ENCODE assay signal across 8 mouse cellular contexts in genomic region chr3:98067413-98067812, GRCm38 (mm10). TPM values are rescaled to one million over a fixed set of nuclear protein-coding genes. Genes with fewer than 3 reads are reported as not detected.
DNase-seq lines count a peak whose midpoint lies in the region; ATAC-seq and TF ChIP-seq lines count a peak whose summit lies in the region.
"Had no signal": no experiment of that assay in that cellular context is flagged by ENCODE, and none has a peak within 500 bp of the region (broad histone marks: within the 10 kb centered on the region; RNA-seq: fewer than 3 reads in every experiment).

No protein-coding gene starts in this region.

- H3K36me3 ChIP-seq in heart, postnatal 0 days (replicated peaks; ENCODE audit: control insufficient read depth, insufficient read depth, low read length) = peaks cover 15% of the 10 kb centered on the region
- H3K36me3 ChIP-seq in lung, postnatal 0 days (ENCODE audit: insufficient read depth, low read length) = no peaks in the 10 kb centered on the region
- H3K36me3 ChIP-seq in embryonic facial prominence, embryonic 15.5 days = peaks cover 14% of the 10 kb centered on the region
- peaks cover 15% of the 10 kb centered on the region for H3K36me3 ChIP-seq in stomach, embryonic 14.5 days (ENCODE audit: control insufficient read depth, insufficient read depth, low read length)

- H3K27me3 ChIP-seq in heart, postnatal 0 days (ENCODE audit: control insufficient read depth, insufficient read depth, low read length) = no peaks in the 10 kb centered on the region
- H3K27me3 ChIP-seq in lung, postnatal 0 days (replicated peaks; ENCODE audit: insufficient read depth, low read length) = no peaks in the 10 kb centered on the region
- H3K27me3 ChIP-seq in embryonic facial prominence, embryonic 15.5 days = no peaks in the 10 kb centered on the region
- no peaks in the 10 kb centered on the region for H3K27me3 ChIP-seq in stomach, embryonic 14.5 days (ENCODE audit: control insufficient read depth, insufficient read depth, low read length)

- 40% methylated on average over 3 of the region's 3 CpGs for WGBS in heart, postnatal 0 days
- WGBS in lung, postnatal 0 days = 53% methylated on average over 3 of the region's 3 CpGs
- 35% methylated on average over 3 of the region's 3 CpGs for WGBS in embryonic facial prominence, embryonic 15.5 days
- 64% methylated on average over 3 of the region's 3 CpGs for WGBS in stomach, embryonic 14.5 days

- no peak overlapping the region for H3K9ac ChIP-seq in heart, postnatal 0 days (replicated peaks; ENCODE audit: low read depth, low read length)
- no peak overlapping the region for H3K9ac ChIP-seq in lung, postnatal 0 days (replicated peaks; ENCODE audit: low read depth)
- H3K9ac ChIP-seq in embryonic facial prominence, embryonic 15.5 days = no peak overlapping the region
- H3K9ac ChIP-seq in stomach, embryonic 14.5 days (replicated peaks; ENCODE audit: low read depth, low read length) = no peak overlapping the region

- H3K4me3 ChIP-seq in heart, postnatal 0 days (ENCODE audit: low read depth, low read length) = no peak overlapping the region
- no peak overlapping the region for H3K4me3 ChIP-seq in lung, postnatal 0 days (ENCODE audit: low read depth, low read length)
- H3K4me3 ChIP-seq in embryonic facial prominence, embryonic 15.5 days (replicated peaks) = no peak overlapping the region
- H3K4me3 ChIP-seq in stomach, embryonic 14.5 days (ENCODE audit: low read depth, low read length) = no peak overlapping the region

- H3K4me1 ChIP-seq in heart, postnatal 0 days (ENCODE audit: control insufficient read depth, insufficient read depth) = peaks cover 26% of the 10 kb centered on the region
- H3K4me1 ChIP-seq in lung, postnatal 0 days (ENCODE audit: insufficient read depth, low read depth, low read length) = peaks cover 18% of the 10 kb centered on the region; the same call in 1 of the 2 replicates
- peaks cover 63% of the 10 kb centered on the region for H3K4me1 ChIP-seq in embryonic facial prominence, embryonic 15.5 days
- peaks cover 29% of the 10 kb centered on the region for H3K4me1 ChIP-seq in stomach, embryonic 14.5 days (ENCODE audit: control insufficient read depth, insufficient read depth, low read length)

- no peak for TF ChIP-seq EP300 in heart, postnatal 0 days (IDR thresholded peaks at IDR 0.05; ENCODE audit: low read depth)
- no peak for TF ChIP-seq EP300 in lung, postnatal 0 days (IDR thresholded peaks at IDR 0.05)

- no peak overlapping the region for H3K4me2 ChIP-seq in heart, postnatal 0 days (ENCODE audit: low read depth, low read length)
- H3K4me2 ChIP-seq in lung, postnatal 0 days (replicated peaks; ENCODE audit: low read depth, low read length) = no peak overlapping the region
- H3K4me2 ChIP-seq in embryonic facial prominence, embryonic 15.5 days (replicated peaks) = no peak overlapping the region; the same call in 1 of the 2 replicates
- H3K4me2 ChIP-seq in stomach, embryonic 14.5 days (replicated peaks; ENCODE audit: low read depth, low read length) = no peak overlapping the region

- no peaks in the 10 kb centered on the region for H3K9me3 ChIP-seq in heart, postnatal 0 days (replicated peaks; ENCODE audit: control insufficient read depth, low read length)
- no peaks in the 10 kb centered on the region for H3K9me3 ChIP-seq in lung, postnatal 0 days (ENCODE audit: low read length)
- no peaks in the 10 kb centered on the region for H3K9me3 ChIP-seq in embryonic facial prominence, embryonic 15.5 days (replicated peaks)
- H3K9me3 ChIP-seq in stomach, embryonic 14.5 days (ENCODE audit: control insufficient read depth, low read depth, low read length) = no peaks in the 10 kb centered on the region

- peak overlapping the region; percentile 67 for H3K27ac ChIP-seq in heart, postnatal 0 days (ENCODE audit: low read depth)
- no peak overlapping the region for H3K27ac ChIP-seq in lung, postnatal 0 days (ENCODE audit: low read length)
- H3K27ac ChIP-seq in embryonic facial prominence, embryonic 15.5 days (replicated peaks) = peak overlapping the region; percentile 87
- H3K27ac ChIP-seq in stomach, embryonic 14.5 days (ENCODE audit: low read length) = peak overlapping the region; percentile 78

- TF ChIP-seq CTCF in heart, postnatal 0 days (IDR thresholded peaks at IDR 0.05; ENCODE audit: low read depth) = no peak
- TF ChIP-seq CTCF in lung, postnatal 0 days (IDR thresholded peaks at IDR 0.05) = no peak

- peak; percentile 60; the same call in 1 of the 2 replicates for ATAC-seq in heart, postnatal 0 days (ENCODE audit: insufficient read depth, low read depth)
- ATAC-seq in lung, postnatal 0 days = no peak
- no peak for ATAC-seq in embryonic facial prominence, embryonic 15.5 days (ENCODE audit: insufficient number of reproducible peaks, low FRiP score, low TSS enrichment, low read depth)
- ATAC-seq in stomach, embryonic 14.5 days (ENCODE audit: insufficient number of reproducible peaks, insufficient read depth, low FRiP score, low read depth) = no peak

- no peak for DNase-seq in heart, postnatal 0 days (ENCODE audit: low spot score)
- DNase-seq in heart, adult 8-10 months (ENCODE audit: low spot score) = no peak
- peak; percentile 71 for DNase-seq in lung, postnatal 0 days (ENCODE audit: low spot score)
- no peak for DNase-seq in lung, postnatal 36 days
- no peak for DNase-seq in spleen, adult 18-20 months
- DNase-seq: kidney, adult 18-20 months had no signal

RNA-seq across cellular contexts. Expression of gene Notch2, which starts 54.1 kb away (rescaled TPM):
- 40.2 and 53.7 TPM in 2 replicates for total RNA-seq in heart, postnatal 0 days (2014; rRNA removed; ENCODE audit: low replicate concordance)
- polyA plus RNA-seq in heart, postnatal 0 days (2015; fragmentation: Nextera tagmentation; extraction: Ambion mirVana) = 5.5 and 6.0 TPM in 2 replicates
- total RNA-seq in heart, adult 8-10 months (2022) = 10 to 100 TPM; 15.1 to 20.0 (median 15.4) TPM
- 18.3 and 20.1 TPM in 2 replicates for polyA plus RNA-seq in lung, postnatal 0 days (2015; fragmentation: Nextera tagmentation; extraction: Ambion mirVana)
- 30.6 and 31.8 TPM in 2 replicates for polyA plus RNA-seq in embryonic facial prominence, embryonic 15.5 days (2015; fragmentation: Nextera tagmentation; extraction: Ambion mirVana)
- polyA plus RNA-seq in stomach, embryonic 14.5 days (2014; fragmentation: Nextera tagmentation; extraction: Ambion mirVana) = 36.2 and 38.3 TPM in 2 replicates
